Mouse (Mus musculus) myocyte (in vitro differentiated cells): Measurements from ENCODE around the gene Acvr2b. TPM values are rescaled to one million over a fixed set of nuclear protein-coding genes. Genes with fewer than 3 reads are reported as not detected.
"Not testable (repeated sequence)": the region's sequence is repeated elsewhere in the genome, so short reads cannot be mapped to it uniquely, and the experiment has no call there.

Source experiments
- H3K27me3 ChIP-seq: one replicate; pipeline ENCODE4 v1.6.1; 2011; ENCODE audit not compliant: control insufficient read depth, insufficient read depth, insufficient read length
- H3K36me3 ChIP-seq: one replicate; pipeline ENCODE4 v1.6.1; 2011; ENCODE audit not compliant: control insufficient read depth, insufficient read depth
- H3K4me2 ChIP-seq: one replicate; pipeline ENCODE4 v1.6.1; 2011; ENCODE audit warnings: low read depth, control low read depth
- H3K4me3 ChIP-seq: one replicate; pipeline ENCODE4 v1.5.1; 2011; ENCODE audit warnings: mild to moderate bottlenecking, control low read depth, moderate library complexity
- H3K79me2 ChIP-seq: one replicate; pipeline ENCODE4 v1.6.1; 2011; ENCODE audit not compliant: control insufficient read depth, insufficient read depth
- H3ac ChIP-seq: one replicate; pipeline ENCODE4 v1.6.1; 2011; ENCODE audit not compliant: control insufficient read depth, insufficient read length
- CEBPB ChIP-seq: IDR thresholded peaks from 2 replicates; pipeline ENCODE4 v1.6.1; 2011; ENCODE audit warnings: mild to moderate bottlenecking, moderate library complexity; ENCODE audit not compliant: poor library complexity, insufficient read depth, severe bottlenecking
- E2F4 ChIP-seq: IDR thresholded peaks from one replicate; pipeline ENCODE4 v1.6.1; 2011; ENCODE audit warnings: mild to moderate bottlenecking, control low read depth, moderate library complexity; ENCODE audit not compliant: insufficient read depth
- MAX ChIP-seq: IDR thresholded peaks from one replicate; pipeline ENCODE4 v1.6.1; 2011; ENCODE audit warnings: low read depth, mild to moderate bottlenecking, control low read depth
- MYOD1 ChIP-seq, 3 experiments: IDR thresholded peaks; one replicate each; pipeline ENCODE4 v1.6.1; 2011; ENCODE audit warnings: control low read depth in 2 of 3, low read depth in 2 of 3, mild to moderate bottlenecking in 2 of 3, moderate library complexity in 1 of 3; ENCODE audit not compliant: insufficient read length in 2 of 3, control insufficient read depth in 1 of 3
- MYOG ChIP-seq, 3 experiments: IDR thresholded peaks; one replicate each; pipeline ENCODE4 v1.6.1; 2011; ENCODE audit warnings: control low read depth in 2 of 3, low read depth in 2 of 3, mild to moderate bottlenecking in 2 of 3; ENCODE audit not compliant: insufficient read length in 2 of 3, control insufficient read depth in 1 of 3, insufficient read depth in 1 of 3
- POLR2A ChIP-seq: IDR thresholded peaks from one replicate; pipeline ENCODE4 v1.6.1; 2011; ENCODE audit warnings: low read depth, mild to moderate bottlenecking, control low read depth, moderate library complexity; ENCODE audit not compliant: insufficient read length
- POLR2AphosphoS2 ChIP-seq: IDR thresholded peaks from one replicate; pipeline ENCODE4 v1.6.1; 2011; ENCODE audit warnings: low read depth, control low read depth; ENCODE audit not compliant: insufficient read length
- REST ChIP-seq: IDR thresholded peaks from one replicate; pipeline ENCODE4 v1.6.1; 2011; ENCODE audit warnings: mild to moderate bottlenecking, control low read depth, moderate library complexity; ENCODE audit not compliant: insufficient read depth, insufficient read length
- SRF ChIP-seq: IDR thresholded peaks from one replicate; pipeline ENCODE4 v1.6.1; 2011; ENCODE audit warnings: low read depth; ENCODE audit not compliant: control insufficient read depth, insufficient read length
- TCF12 ChIP-seq: IDR thresholded peaks from one replicate; pipeline ENCODE4 v1.6.1; 2011; ENCODE audit warnings: mild to moderate bottlenecking, control low read depth; ENCODE audit not compliant: poor library complexity, insufficient read depth, severe bottlenecking
- TCF3 ChIP-seq: IDR thresholded peaks from one replicate; pipeline ENCODE4 v1.6.1; 2011; ENCODE audit warnings: low read depth, control low read depth; ENCODE audit not compliant: insufficient read length
- USF1 ChIP-seq: IDR thresholded peaks from one replicate; pipeline ENCODE4 v1.6.1; 2011; ENCODE audit warnings: low read depth, mild to moderate bottlenecking, control low read depth, moderate library complexity
- polyA plus RNA-seq: library from polyadenylated mRNA; unstranded; fragments of >200 nt; fragmentation: generic; extraction: Trizol; gene quantifications from one replicate; pipeline ENCODE4 v1.2.1, GENCODE M21; 2012; ENCODE audit warnings: missing spikeins

Gene Acvr2b
- polyA plus RNA-seq, 1 experiment, result 1.8 TPM

GRCm38 (mm10) chr9:119358058-119358429 lies 43.9 kb upstream of the Acvr2b start:
- Histone ChIP-seq H3K4me2 (peak overlapping the region; percentile 42), H3K27me3 (no peaks in the 10 kb centered on the region), H3ac (peak overlapping the region; percentile 48), H3K4me3 (peak overlapping the region; percentile 9), H3K36me3 (no peaks in the 10 kb centered on the region), H3K79me2 (no peaks in the 10 kb centered on the region)
- TF ChIP-seq CEBPB (no peak), POLR2AphosphoS2 (no peak), USF1 (no peak), SRF (no peak)

- no peaks in the 10 kb centered on the region for H3K79me2 ChIP-seq
- H3K36me3 ChIP-seq, result no peaks in the 10 kb centered on the region
- H3ac ChIP-seq, result no peak overlapping the region
- TF ChIP-seq SRF (no peak), TCF12 (no peak), CEBPB (no peak), MYOD1 (IDR thresholded peaks at IDR 0.05; ENCODE audit: control insufficient read depth in 1 of 3, insufficient read length in 2 of 3, low read depth in 2 of 3) (no peak), E2F4 (no peak), MAX (no peak), REST (no peak), USF1 (no peak), POLR2A (no peak), MYOG (IDR thresholded peaks at IDR 0.05; ENCODE audit: control insufficient read depth in 1 of 3, insufficient read depth in 1 of 3, insufficient read length in 2 of 3, low read depth in 2 of 3) (no peak), POLR2AphosphoS2 (no peak), TCF3 (no peak)
- no peaks in the 10 kb centered on the region for H3K27me3 ChIP-seq
- H3K4me3 ChIP-seq, result no peak overlapping the region
- no peak overlapping the region for H3K4me2 ChIP-seq
Measured at GRCm38 (mm10) chr9:119361416-119361815, 40.5 kb upstream of the Acvr2b start.

GRCm38 (mm10) chr9:119363229-119363628 lies 38.7 kb upstream of the Acvr2b start:
- Histone ChIP-seq H3K4me3 (no peak overlapping the region), H3K79me2 (no peaks in the 10 kb centered on the region), H3K27me3 (no peaks in the 10 kb centered on the region), H3ac (no peak overlapping the region), H3K4me2 (no peak overlapping the region), H3K36me3 (no peaks in the 10 kb centered on the region)
- no peak for TF ChIP-seq REST

- Histone ChIP-seq H3ac (no peak within 1 kb of the TSS), H3K4me2 (no peak within 1 kb of the TSS), H3K27me3 (no peaks in the 10 kb centered on the region), H3K79me2 (no peaks in the 10 kb centered on the region), H3K36me3 (no peaks in the 10 kb centered on the region), H3K4me3 (no peak within 1 kb of the TSS)
- TF ChIP-seq POLR2AphosphoS2, result no peak
Measured at GRCm38 (mm10) chr9:119365284-119365683, 36.6 kb upstream of the Acvr2b start, which contains the start of gene Slc22a14. Gene Slc22a14 (minus strand): TSS chr9:119365553.

GRCm38 (mm10) chr9:119368367-119368766 lies 33.6 kb upstream of the Acvr2b start:
- Histone ChIP-seq H3K27me3 (no peaks in the 10 kb centered on the region), H3ac (no peak overlapping the region), H3K79me2 (no peaks in the 10 kb centered on the region), H3K4me3 (no peak overlapping the region), H3K36me3 (no peaks in the 10 kb centered on the region), H3K4me2 (no peak overlapping the region)
- TF ChIP-seq MAX (no peak), MYOG (IDR thresholded peaks at IDR 0.05; ENCODE audit: control insufficient read depth in 1 of 3, insufficient read depth in 1 of 3, insufficient read length in 2 of 3, low read depth in 2 of 3) (no peak), USF1 (no peak), MYOD1 (IDR thresholded peaks at IDR 0.05; ENCODE audit: control insufficient read depth in 1 of 3, insufficient read length in 2 of 3, low read depth in 2 of 3) (no peak), SRF (no peak)

- H3K4me2 ChIP-seq, H3ac ChIP-seq, H3K4me3 ChIP-seq, H3K36me3 ChIP-seq, H3K79me2 ChIP-seq, H3K27me3 ChIP-seq: not testable (repeated sequence)
Measured at GRCm38 (mm10) chr9:119370770-119371169, 31.1 kb upstream of the Acvr2b start.
